Mouse (Mus musculus): ENCODE results near the gene Myom1. TPM values are rescaled to one million over a fixed set of nuclear protein-coding genes. Genes with fewer than 3 reads are reported as not detected.

Myom1 gene
- polyA plus RNA-seq, 1 experiment from 2014 or later: 1.9 TPM

GRCm38 (mm10) chr17:70995551-70995950 lies 6.9 kb upstream of the Myom1 start:
- H3K4me2 ChIP-seq (replicated peaks): no peak overlapping the region
- H3K4me1 ChIP-seq: peaks cover 14% of the 10 kb centered on the region
- H3K9ac ChIP-seq: no peak overlapping the region
- 96% methylated on average over 6 of the region's 6 CpGs for WGBS
- no peaks in the 10 kb centered on the region for H3K9me3 ChIP-seq (replicated peaks)
- no peak for ATAC-seq (ENCODE audit: low FRiP score)
- no peak overlapping the region for H3K27ac ChIP-seq
- H3K4me3 ChIP-seq: no peak overlapping the region
- H3K36me3 ChIP-seq: peaks cover 34% of the 10 kb centered on the region
- no peaks in the 10 kb centered on the region for H3K27me3 ChIP-seq

DNA sequence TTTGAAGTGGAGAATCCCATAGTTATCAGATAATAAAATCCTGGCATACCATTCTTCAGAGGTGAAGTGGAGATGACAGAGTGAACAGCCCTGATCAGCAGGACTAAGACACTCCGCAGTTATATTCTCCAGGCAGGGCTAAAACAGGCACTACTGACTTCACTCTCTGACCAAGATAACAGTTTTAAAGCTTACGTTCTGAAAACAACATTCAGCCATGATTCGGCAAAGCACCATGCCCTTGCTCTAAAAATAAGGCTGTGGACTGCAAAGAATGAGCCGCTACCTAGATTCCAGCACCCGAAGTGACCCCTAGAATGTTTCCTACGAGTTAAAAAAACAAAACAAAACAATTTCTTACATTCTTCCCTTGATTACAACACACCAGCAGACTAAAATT lies 4.6 kb upstream of the Myom1 start:
- no peaks in the 10 kb centered on the region for H3K27me3 ChIP-seq
- peaks cover 12% of the 10 kb centered on the region for H3K4me1 ChIP-seq
- H3K36me3 ChIP-seq: peaks cover 28% of the 10 kb centered on the region
- ATAC-seq (ENCODE audit: low FRiP score): no peak
- H3K4me3 ChIP-seq: no peak overlapping the region
- no peak overlapping the region for H3K4me2 ChIP-seq (replicated peaks)
- no peak overlapping the region for H3K9ac ChIP-seq
- H3K27ac ChIP-seq: no peak overlapping the region
- no peaks in the 10 kb centered on the region for H3K9me3 ChIP-seq (replicated peaks)
- WGBS: 87% methylated on average over 6 of the region's 6 CpGs

- WGBS: 84% methylated on average over 9 of the region's 9 CpGs
Observed at GRCm38 (mm10) chr17:70998400-70998975, 3.9 kb upstream of the Myom1 start.

GRCm38 (mm10) chr17:70999187-70999586 lies 3.2 kb upstream of the Myom1 start:
- Histone ChIP-seq H3K4me2 (replicated peaks) (no peak overlapping the region), H3K4me1 (peaks cover 17% of the 10 kb centered on the region), H3K36me3 (peaks cover 21% of the 10 kb centered on the region), H3K4me3 (no peak overlapping the region), H3K9me3 (replicated peaks) (no peaks in the 10 kb centered on the region), H3K9ac (no peak overlapping the region), H3K27ac (no peak overlapping the region), H3K27me3 (no peaks in the 10 kb centered on the region)
- WGBS: 70% methylated on average over 5 of the region's 5 CpGs
- no peak for ATAC-seq (ENCODE audit: low FRiP score)

More at GRCm38 (mm10) chr17:70998400-70998975, 3.9 kb upstream of the Myom1 start:
- Histone ChIP-seq H3K36me3 (peaks cover 28% of the 10 kb centered on the region), H3K27me3 (no peaks in the 10 kb centered on the region), H3K9me3 (replicated peaks) (no peaks in the 10 kb centered on the region), H3K9ac (no peak overlapping the region), H3K4me1 (peaks cover 17% of the 10 kb centered on the region), H3K27ac (no peak overlapping the region), H3K4me3 (no peak overlapping the region), H3K4me2 (replicated peaks) (no peak overlapping the region)
- ATAC-seq (ENCODE audit: low FRiP score): no peak

- Histone ChIP-seq H3K4me1 (peaks cover 17% of the 10 kb centered on the region), H3K27ac (no peak overlapping the region), H3K27me3 (no peaks in the 10 kb centered on the region), H3K9me3 (replicated peaks) (no peaks in the 10 kb centered on the region), H3K4me3 (no peak overlapping the region), H3K4me2 (replicated peaks) (peak overlapping the region; percentile 79), H3K36me3 (peaks cover 13% of the 10 kb centered on the region; the same call in 1 of the 2 replicates), H3K9ac (no peak overlapping the region)
- 81% methylated on average over 2 of the region's 2 CpGs for WGBS
- no peak for ATAC-seq (ENCODE audit: low FRiP score)
Observed at GRCm38 (mm10) chr17:71000255-71000654, 2.2 kb upstream of the Myom1 start.

GRCm38 (mm10) chr17:71001067-71001466 lies 1.4 kb upstream of the Myom1 start:
- H3K27me3 ChIP-seq: no peaks in the 10 kb centered on the region
- peak overlapping the region; percentile 95; the same call in 1 of the 2 replicates for H3K27ac ChIP-seq
- peak overlapping the region; percentile 79 for H3K4me2 ChIP-seq (replicated peaks)
- 16% methylated on average over 6 of the region's 6 CpGs for WGBS
- peaks cover 6% of the 10 kb centered on the region; the same call in 1 of the 2 replicates for H3K36me3 ChIP-seq
- no peak for ATAC-seq (ENCODE audit: low FRiP score)
- H3K9me3 ChIP-seq (replicated peaks): no peaks in the 10 kb centered on the region
- peak overlapping the region; percentile 91; the same call in 1 of the 2 replicates for H3K9ac ChIP-seq
- H3K4me1 ChIP-seq: peaks cover 17% of the 10 kb centered on the region
- H3K4me3 ChIP-seq: peak overlapping the region; percentile 91

GRCm38 (mm10) chr17:71001699-71002080 lies 743 bp upstream of the Myom1 start:
- Histone ChIP-seq H3K9ac (peak overlapping the region; percentile 91), H3K4me3 (peak overlapping the region; percentile 91), H3K4me1 (peaks cover 17% of the 10 kb centered on the region), H3K27me3 (no peaks in the 10 kb centered on the region), H3K36me3 (0 out of 2 replicates have a peak, but pooled peaks cover under 1% of the 10 kb centered on the region), H3K27ac (peak overlapping the region; percentile 95), H3K4me2 (replicated peaks) (peak overlapping the region; percentile 79), H3K9me3 (replicated peaks) (no peaks in the 10 kb centered on the region)
- WGBS: under 1% methylated on average over 41 of the region's 43 CpGs
- peak; percentile 71 for ATAC-seq (ENCODE audit: low FRiP score)

DNA sequence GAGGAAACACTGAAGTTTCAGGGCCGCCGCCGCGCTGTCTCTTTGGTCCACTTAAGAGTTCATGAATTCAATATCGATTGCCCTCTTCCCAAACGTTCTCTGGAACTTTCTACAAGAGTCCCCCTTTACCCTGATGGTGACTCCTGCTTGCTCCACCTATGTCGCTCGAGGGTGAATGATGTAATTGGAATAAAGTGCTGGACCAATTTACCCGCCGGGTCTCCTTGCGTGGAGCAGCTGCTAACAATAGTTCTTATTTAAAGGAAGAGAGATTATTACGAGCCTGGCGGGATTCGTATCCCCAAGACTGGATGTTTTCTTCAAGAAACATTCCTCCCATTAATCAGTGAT lies 286 bp downstream of the Myom1 start, which contains the start of gene Myl12a:
Gene Myl12a, minus strand, starts transcription at position 135 of the 351 bp plus-strand sequence.
- ATAC-seq (ENCODE audit: low FRiP score): peak; percentile 47

DNA sequence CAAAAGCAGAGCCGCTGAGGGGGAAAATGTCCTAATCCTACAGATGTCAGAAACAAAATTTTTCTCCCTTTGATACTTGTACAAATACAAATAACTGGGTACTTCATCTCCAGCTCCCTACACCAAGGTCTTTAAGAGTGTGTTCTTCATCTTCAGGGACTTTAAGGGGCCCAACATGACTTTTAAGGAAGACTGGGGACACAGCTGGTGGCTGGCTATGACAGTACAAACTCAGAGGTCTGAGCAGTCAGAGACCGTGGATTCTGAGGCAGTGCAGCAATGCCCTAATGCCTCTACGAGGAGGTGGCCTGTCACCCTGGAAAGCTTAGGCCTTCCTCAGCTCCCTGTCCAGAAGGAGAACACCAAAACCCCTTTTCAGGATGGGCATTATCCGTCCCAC lies 679 bp downstream of the Myom1 start:
- Histone ChIP-seq H3K27me3 (no peaks in the 10 kb centered on the region), H3K9ac (no peak overlapping the region), H3K4me2 (replicated peaks) (peak overlapping the region; percentile 79), H3K36me3 (no peaks in the 10 kb centered on the region), H3K4me1 (peaks cover 17% of the 10 kb centered on the region), H3K4me3 (no peak overlapping the region), H3K9me3 (replicated peaks) (no peaks in the 10 kb centered on the region), H3K27ac (peak overlapping the region; percentile 95; the same call in 1 of the 2 replicates)
- WGBS: 62% methylated on average over 4 of the region's 4 CpGs
- ATAC-seq (ENCODE audit: low FRiP score): no peak

More for the DNA sequence above, 286 bp downstream of the Myom1 start, which contains the start of gene Myl12a:
- H3K9ac ChIP-seq: peak within 1 kb of the TSS; percentile 91
- peak within 1 kb of the TSS; percentile 79 for H3K4me2 ChIP-seq (replicated peaks)
- H3K9me3 ChIP-seq (replicated peaks): no peaks in the 10 kb centered on the region
- H3K4me3 ChIP-seq: peak within 1 kb of the TSS; percentile 91
- H3K36me3 ChIP-seq: no peaks in the 10 kb centered on the region
- no peaks in the 10 kb centered on the region for H3K27me3 ChIP-seq
- H3K27ac ChIP-seq: peak within 1 kb of the TSS; percentile 95
- 13% methylated on average over 14 of the region's 14 CpGs for WGBS
- H3K4me1 ChIP-seq: peaks cover 17% of the 10 kb centered on the region

- H3K9me3 ChIP-seq (replicated peaks): no peaks in the 10 kb centered on the region
- no peak overlapping the region for H3K4me2 ChIP-seq (replicated peaks)
- peaks cover 15% of the 10 kb centered on the region for H3K4me1 ChIP-seq
- no peak overlapping the region for H3K9ac ChIP-seq
- no peak overlapping the region for H3K27ac ChIP-seq
- WGBS: 88% methylated on average over 2 of the region's 2 CpGs
- H3K4me3 ChIP-seq: no peak overlapping the region
- no peak for ATAC-seq (ENCODE audit: low FRiP score)
- H3K27me3 ChIP-seq: no peaks in the 10 kb centered on the region
- no peaks in the 10 kb centered on the region for H3K36me3 ChIP-seq
Observed at GRCm38 (mm10) chr17:71003721-71004120, 1.3 kb downstream of the Myom1 start.

DNA sequence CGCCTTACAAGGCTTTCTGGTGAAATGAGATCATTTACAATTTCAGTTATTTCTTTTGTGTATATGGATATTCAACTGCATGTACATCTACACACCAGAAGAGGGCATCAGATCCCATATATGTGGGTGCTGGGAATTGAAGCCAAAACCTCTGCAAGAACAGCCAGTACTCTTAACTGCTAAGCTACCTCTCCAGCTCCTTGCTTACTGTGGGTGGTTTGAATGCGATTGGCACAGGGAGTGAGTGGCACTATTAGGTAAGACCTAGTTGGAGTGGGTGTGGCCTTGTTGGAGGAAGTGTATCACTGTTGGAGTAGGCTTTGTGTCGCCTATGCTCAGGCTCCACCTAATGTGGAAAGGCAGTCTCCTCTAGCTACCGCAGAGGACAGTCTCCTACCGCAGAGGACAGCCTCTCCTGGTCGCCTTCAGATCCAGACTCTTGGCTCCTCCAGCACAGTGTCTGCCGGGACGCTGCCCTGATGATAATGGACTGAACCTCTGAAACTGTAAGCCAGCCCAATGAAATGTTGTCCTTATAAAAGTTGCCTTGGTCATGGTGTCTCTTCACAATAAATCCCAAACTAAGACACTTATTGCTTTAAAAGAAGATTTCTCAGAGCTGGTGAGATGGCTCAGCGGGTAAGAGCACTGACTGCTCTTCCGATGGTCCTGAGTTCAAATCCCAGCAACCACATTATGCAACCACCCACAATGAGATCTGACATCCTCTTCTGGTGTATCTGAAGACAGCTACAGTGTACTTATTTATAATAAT lies 1.9 kb downstream of the Myom1 start:
- no peak overlapping the region for H3K4me2 ChIP-seq (replicated peaks)
- H3K9me3 ChIP-seq (replicated peaks): no peaks in the 10 kb centered on the region
- no peak overlapping the region for H3K9ac ChIP-seq
- peaks cover 15% of the 10 kb centered on the region for H3K4me1 ChIP-seq
- H3K36me3 ChIP-seq: no peaks in the 10 kb centered on the region
- no peak overlapping the region for H3K4me3 ChIP-seq
- WGBS: 92% methylated on average over 10 of the region's 10 CpGs
- no peak for ATAC-seq (ENCODE audit: low FRiP score)
- H3K27ac ChIP-seq: no peak overlapping the region
- no peaks in the 10 kb centered on the region for H3K27me3 ChIP-seq

DNA sequence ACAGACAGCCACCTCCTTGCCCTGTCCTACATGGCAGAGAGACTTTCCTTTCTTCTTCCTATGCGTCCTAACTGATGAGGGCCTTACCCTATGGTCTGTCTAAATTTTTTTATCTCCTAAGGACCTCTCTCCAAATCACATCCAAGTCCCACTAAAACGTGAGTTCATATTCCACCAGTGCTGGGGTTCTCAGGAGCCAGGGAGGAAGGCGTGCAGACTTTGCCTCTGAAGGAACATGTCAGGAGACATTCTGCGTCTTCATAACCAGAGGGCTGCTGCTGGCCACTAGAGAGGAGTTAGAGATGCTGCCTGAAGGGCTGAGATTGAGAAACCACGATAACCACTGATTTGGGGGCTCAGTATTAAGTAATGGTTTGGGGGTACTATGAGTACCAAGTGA lies 4.5 kb downstream of the Myom1 start:
- no peaks in the 10 kb centered on the region for H3K36me3 ChIP-seq
- H3K4me2 ChIP-seq (replicated peaks): no peak overlapping the region
- no peaks in the 10 kb centered on the region for H3K9me3 ChIP-seq (replicated peaks)
- no peak overlapping the region for H3K4me3 ChIP-seq
- WGBS: 86% methylated on average over 5 of the region's 5 CpGs
- ATAC-seq (ENCODE audit: low FRiP score): no peak
- H3K27ac ChIP-seq: no peak overlapping the region
- no peak overlapping the region for H3K9ac ChIP-seq
- H3K4me1 ChIP-seq: peaks cover 8% of the 10 kb centered on the region; the same call in 1 of the 2 replicates
- no peaks in the 10 kb centered on the region for H3K27me3 ChIP-seq
